Comparison of ENCODE assay signal across 22 mouse cellular contexts in genomic region chr6:32105547-32106275, GRCm38 (mm10). TPM values are rescaled to one million over a fixed set of nuclear protein-coding genes. Genes with fewer than 3 reads are reported as not detected.
DNase-seq lines count a peak whose midpoint lies in the region; ATAC-seq lines count a peak whose summit lies in the region.
"Had no signal": no experiment of that assay in that cellular context is flagged by ENCODE, and none has a peak within 500 bp of the region (broad histone marks: within the 10 kb centered on the region; RNA-seq: fewer than 3 reads in every experiment).

No protein-coding gene starts in this region.

- H3K27ac ChIP-seq in forebrain, embryonic 14.5 days (ENCODE audit: low read depth, low read length): peak overlapping the region; percentile 15; the same call in 1 of the 2 replicates
- H3K27ac ChIP-seq in forebrain, embryonic 11.5 days (ENCODE audit: low read depth, low read length): no peak overlapping the region
- H3K27ac ChIP-seq: liver, embryonic 12.5 days; macrophage; midbrain, embryonic 15.5 days; stomach, embryonic 15.5 days had no signal

- DNase-seq in forebrain, embryonic 14.5 days (ENCODE audit: low spot score): peak; percentile 50
- no peak for DNase-seq in forebrain, embryonic 11.5 days (ENCODE audit: low spot score)
- peak; percentile 79 for DNase-seq in lung, postnatal 10 days
- DNase-seq in lung, postnatal 25 days (ENCODE audit: low spot score): no peak
- DNase-seq in ZHBTc4 (ENCODE audit: low read depth, low spot score): peak; percentile 17
- DNase-seq in retina, embryonic 14.5 days (ENCODE audit: low spot score): peak; percentile 79
- DNase-seq in ovary, postnatal 14 days (ENCODE audit: low spot score): no peak
- DNase-seq: adrenal gland, postnatal 10 days; cerebellum, adult 9-11 months; gastrocnemius, postnatal 36 days; heart, postnatal 14 days; kidney, adult 2 months; kidney, postnatal 14 days had no signal

- H3K27me3 ChIP-seq in forebrain, embryonic 14.5 days (replicated peaks; ENCODE audit: control insufficient read depth, insufficient read depth, low read length): no peaks in the 10 kb centered on the region
- no peaks in the 10 kb centered on the region for H3K27me3 ChIP-seq in forebrain, embryonic 11.5 days (ENCODE audit: control insufficient read depth, insufficient read depth, low read length)
- H3K27me3 ChIP-seq: liver, embryonic 12.5 days; midbrain, embryonic 15.5 days; stomach, embryonic 15.5 days had no signal

- H3K9me3 ChIP-seq in forebrain, embryonic 14.5 days (replicated peaks; ENCODE audit: control insufficient read depth, low read length): no peaks in the 10 kb centered on the region
- H3K9me3 ChIP-seq in forebrain, embryonic 11.5 days (ENCODE audit: control insufficient read depth, low read length): no peaks in the 10 kb centered on the region
- H3K9me3 ChIP-seq: liver, embryonic 12.5 days; midbrain, embryonic 15.5 days; stomach, embryonic 15.5 days had no signal

- H3K36me3 ChIP-seq in forebrain, embryonic 14.5 days (ENCODE audit: control insufficient read depth, insufficient read depth, low read length): no peaks in the 10 kb centered on the region
- no peaks in the 10 kb centered on the region for H3K36me3 ChIP-seq in forebrain, embryonic 11.5 days (ENCODE audit: control insufficient read depth, insufficient read depth, low read length)
- H3K36me3 ChIP-seq: liver, embryonic 12.5 days; midbrain, embryonic 15.5 days; stomach, embryonic 15.5 days had no signal

- 40% methylated on average over 9 of the region's 9 CpGs for WGBS in forebrain, embryonic 14.5 days
- 55% methylated on average over 9 of the region's 9 CpGs for WGBS in forebrain, embryonic 11.5 days

- no peak overlapping the region for H3K9ac ChIP-seq in forebrain, embryonic 14.5 days (ENCODE audit: low read length)
- no peak overlapping the region for H3K9ac ChIP-seq in forebrain, embryonic 11.5 days (ENCODE audit: low read length)
- H3K9ac ChIP-seq: liver, embryonic 12.5 days; midbrain, embryonic 15.5 days; stomach, embryonic 15.5 days had no signal

- H3K4me1 ChIP-seq in forebrain, embryonic 14.5 days (ENCODE audit: control insufficient read depth, insufficient read depth, low read length): peaks cover 4% of the 10 kb centered on the region; the same call in 1 of the 2 replicates
- no peaks in the 10 kb centered on the region for H3K4me1 ChIP-seq in forebrain, embryonic 11.5 days (replicated peaks; ENCODE audit: control insufficient read depth, insufficient read depth, low read length)
- H3K4me1 ChIP-seq: liver, embryonic 12.5 days; midbrain, embryonic 15.5 days; stomach, embryonic 15.5 days had no signal

- no peak for ATAC-seq in forebrain, embryonic 14.5 days
- ATAC-seq in forebrain, embryonic 11.5 days (replicated peaks; ENCODE audit: low FRiP score): no peak
- ATAC-seq: liver, embryonic 12.5 days; midbrain, embryonic 15.5 days had no signal

- H3K4me2 ChIP-seq in forebrain, embryonic 14.5 days (ENCODE audit: low read length): no peak overlapping the region
- no peak overlapping the region for H3K4me2 ChIP-seq in forebrain, embryonic 11.5 days (ENCODE audit: low read depth, low read length, severe bottlenecking)
- H3K4me2 ChIP-seq: heart, embryonic 11.5 days; liver, embryonic 12.5 days; midbrain, embryonic 15.5 days; stomach, embryonic 15.5 days had no signal

- H3K4me3 ChIP-seq in forebrain, embryonic 14.5 days (ENCODE audit: low read depth, low read length): no peak overlapping the region
- no peak overlapping the region for H3K4me3 ChIP-seq in forebrain, embryonic 11.5 days (ENCODE audit: low read depth, low read length)
- H3K4me3 ChIP-seq: erythroblast, embryonic 14.5 days; liver, embryonic 12.5 days; midbrain, embryonic 15.5 days; stomach, embryonic 15.5 days had no signal

RNA-seq across cellular contexts. Expression of gene 1700012A03Rik, which starts 55.7 kb away (rescaled TPM):
- not detected in 2 replicates for polyA plus RNA-seq in forebrain, embryonic 14.5 days (2014; fragmentation: Nextera tagmentation; extraction: Ambion mirVana)
- polyA plus RNA-seq in forebrain, embryonic 11.5 days (2014; fragmentation: Nextera tagmentation; extraction: Ambion mirVana): not detected in 2 replicates
- polyA plus RNA-seq: erythroblast, embryonic 14.5 days; heart, embryonic 11.5 days; limb, embryonic 11.5 days; liver, embryonic 12.5 days; macrophage; midbrain, embryonic 15.5 days; spleen, adult 2 months; stomach, embryonic 15.5 days; thymus, postnatal 0 days had no signal

Comparison
In these comparisons a context has a peak if more than half of its experiments do, and no peak if none do; other contexts are left out.
1. DNase-seq: peak in forebrain, embryonic 14.5 days (single experiment), lung, postnatal 10 days (single experiment), ZHBTc4 (single experiment) and retina, embryonic 14.5 days (single experiment); none in forebrain, embryonic 11.5 days (single experiment), lung, postnatal 25 days (single experiment) and ovary, postnatal 14 days (single experiment).